Mouse (Mus musculus) thymus, adult 2 months (tissue): ENCODE measurements around the gene Ppp1r21.

Source experiments
- CTCF ChIP-seq: fragments of 200-500 bp; IDR thresholded peaks from 2 replicates; pipeline ENCODE4 v1.5.1; 2012; ENCODE audit warnings: mild to moderate bottlenecking, control low read depth, low read length, moderate library complexity, borderline replicate concordance; ENCODE audit not compliant: control insufficient read depth, poor library complexity, insufficient read depth; ENCODE audit errors: extremely low read depth
- POLR2A ChIP-seq: fragments of 200-500 bp; IDR thresholded peaks from 2 replicates; pipeline ENCODE4 v1.6.1; 2012; ENCODE audit warnings: mild to moderate bottlenecking, low read length, control low read depth, moderate library complexity; ENCODE audit not compliant: control insufficient read depth, poor library complexity, insufficient read depth; ENCODE audit errors: extremely low read depth

DNA sequence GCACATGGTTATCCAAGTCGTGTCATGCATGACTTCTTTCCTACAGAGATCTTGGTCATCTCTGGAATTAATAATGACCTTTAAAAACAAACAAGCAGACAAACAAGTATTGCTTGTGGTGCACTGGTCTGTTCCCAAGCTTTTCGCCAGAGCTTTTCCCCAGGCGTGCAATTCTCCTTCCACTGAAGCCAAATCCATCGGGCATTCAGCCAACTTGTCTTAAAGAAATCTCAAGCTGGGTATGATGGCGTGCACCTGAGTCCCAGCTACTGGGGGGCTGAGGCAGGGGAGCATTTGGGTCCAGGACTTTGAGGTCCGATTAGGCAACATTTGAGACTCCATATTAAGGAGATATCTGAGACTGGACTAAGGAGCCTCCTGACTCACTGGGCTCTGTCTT lies 60.3 kb downstream of the Ppp1r21 start:
- no peak for TF ChIP-seq POLR2A
- no peak for TF ChIP-seq CTCF
